21 mouse cellular contexts compared by ENCODE assay signal in the genomic region with DNA sequence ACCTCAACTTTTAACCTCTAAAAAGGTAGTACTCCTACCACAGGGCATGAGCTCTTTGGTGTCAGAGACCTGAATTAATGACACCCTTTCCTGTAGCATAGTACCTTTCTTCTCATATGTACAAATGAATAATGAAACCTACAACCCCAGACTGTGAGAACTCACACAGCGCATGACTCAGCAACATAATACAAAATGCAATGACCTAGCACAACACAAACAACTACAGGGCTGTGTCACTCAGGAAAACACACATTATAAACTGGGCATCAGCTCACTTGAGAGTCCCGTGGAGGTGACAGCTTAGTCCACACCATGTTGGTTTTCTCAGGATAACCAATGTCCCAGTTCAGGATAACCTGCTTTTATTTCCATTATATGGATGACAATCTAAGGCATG. TPM values are rescaled to one million over a fixed set of nuclear protein-coding genes. Genes with fewer than 3 reads are reported as not detected.
DNase-seq lines count a peak whose midpoint lies in the region; ATAC-seq lines count a peak whose summit lies in the region.
"Had no signal": no experiment of that assay in that cellular context is flagged by ENCODE, and none has a peak within 500 bp of the region (broad histone marks: within the 10 kb centered on the region; RNA-seq: fewer than 3 reads in every experiment).

No protein-coding gene starts in this region.

- no peaks in the 10 kb centered on the region for H3K36me3 ChIP-seq in heart, embryonic 12.5 days
- H3K36me3 ChIP-seq in liver, embryonic 13.5 days: no peaks in the 10 kb centered on the region
- no peaks in the 10 kb centered on the region for H3K36me3 ChIP-seq in forebrain, embryonic 11.5 days (ENCODE audit: control insufficient read depth, insufficient read depth, low read length)
- H3K36me3 ChIP-seq: embryonic facial prominence, embryonic 13.5 days; heart, embryonic 15.5 days had no signal

- no peaks in the 10 kb centered on the region for H3K27me3 ChIP-seq in heart, embryonic 12.5 days (replicated peaks)
- no peaks in the 10 kb centered on the region for H3K27me3 ChIP-seq in liver, embryonic 13.5 days
- no peaks in the 10 kb centered on the region for H3K27me3 ChIP-seq in forebrain, embryonic 11.5 days (ENCODE audit: control insufficient read depth, insufficient read depth, low read length)
- H3K27me3 ChIP-seq: embryonic facial prominence, embryonic 13.5 days; heart, embryonic 15.5 days had no signal

- intact Hi-C loops in heart, postnatal 14 days (cut with DNase I): no loop called here

- WGBS in heart, embryonic 12.5 days: 92% methylated on average over 2 of the region's 2 CpGs
- 80% methylated on average over 2 of the region's 2 CpGs for WGBS in liver, embryonic 13.5 days (ENCODE audit: insufficient replicate concordance)
- 91% methylated on average over 2 of the region's 2 CpGs for WGBS in forebrain, embryonic 11.5 days

- H3K4me3 ChIP-seq in heart, embryonic 12.5 days: no peak overlapping the region
- no peak overlapping the region for H3K4me3 ChIP-seq in liver, embryonic 13.5 days (replicated peaks)
- H3K4me3 ChIP-seq in forebrain, embryonic 11.5 days (ENCODE audit: low read depth, low read length): no peak overlapping the region
- H3K4me3 ChIP-seq: embryonic facial prominence, embryonic 13.5 days; heart, embryonic 10.5 days; heart, embryonic 15.5 days; hindbrain, embryonic 10.5 days had no signal

- H3K9me3 ChIP-seq in heart, embryonic 12.5 days (replicated peaks): no peaks in the 10 kb centered on the region
- H3K9me3 ChIP-seq in liver, embryonic 13.5 days (replicated peaks): no peaks in the 10 kb centered on the region
- no peaks in the 10 kb centered on the region for H3K9me3 ChIP-seq in forebrain, embryonic 11.5 days (ENCODE audit: control insufficient read depth, low read length)
- H3K9me3 ChIP-seq: embryonic facial prominence, embryonic 13.5 days; heart, embryonic 10.5 days; heart, embryonic 15.5 days; hindbrain, embryonic 10.5 days had no signal

- ATAC-seq in heart, embryonic 12.5 days (ENCODE audit: insufficient number of reproducible peaks, low FRiP score): peak; percentile 84
- ATAC-seq in liver, embryonic 13.5 days (ENCODE audit: low read depth): peak; percentile 60; the same call in 1 of the 2 replicates
- no peak for ATAC-seq in forebrain, embryonic 11.5 days (replicated peaks; ENCODE audit: low FRiP score)
- ATAC-seq: activated CD4-positive, CD25-positive, alpha-beta regulatory T cell, adult 4 months; CD4-positive, CD25-positive, alpha-beta regulatory T cell, adult 4 months; forebrain, embryonic 14.5 days had no signal

- DNase-seq in heart, postnatal 14 days: no peak
- DNase-seq in A20 (ENCODE audit: low read depth, low spot score): peak; percentile 55
- no peak for DNase-seq in liver, embryonic 13.5 days
- no peak for DNase-seq in forebrain, embryonic 11.5 days (ENCODE audit: low spot score)
- DNase-seq in T-cell, adult 2 months (ENCODE audit: low spot score): no peak
- DNase-seq in B cell, adult 2 months: no peak
- DNase-seq: adrenal gland, postnatal 25 days; cerebellum, adult 18-20 months; cerebellum, adult 9-11 months; cerebellum, postnatal 36 days; gastrocnemius, postnatal 10 days; heart, adult 18-20 months had no signal

- no peak overlapping the region for H3K4me2 ChIP-seq in heart, embryonic 12.5 days
- H3K4me2 ChIP-seq in liver, embryonic 13.5 days: no peak overlapping the region
- no peak overlapping the region for H3K4me2 ChIP-seq in forebrain, embryonic 11.5 days (ENCODE audit: low read depth, low read length, severe bottlenecking)
- H3K4me2 ChIP-seq: embryonic facial prominence, embryonic 13.5 days; heart, embryonic 15.5 days; hindbrain, embryonic 14.5 days had no signal

- H3K9ac ChIP-seq in heart, embryonic 12.5 days: no peak overlapping the region
- H3K9ac ChIP-seq in liver, embryonic 13.5 days: no peak overlapping the region
- H3K9ac ChIP-seq in forebrain, embryonic 11.5 days (ENCODE audit: low read length): no peak overlapping the region
- H3K9ac ChIP-seq: embryonic facial prominence, embryonic 13.5 days; heart, embryonic 15.5 days; hindbrain, embryonic 14.5 days had no signal

- H3K27ac ChIP-seq in heart, embryonic 12.5 days (ENCODE audit: poor library complexity, severe bottlenecking): no peak overlapping the region
- peak overlapping the region; percentile 47; the same call in 1 of the 2 replicates for H3K27ac ChIP-seq in liver, embryonic 13.5 days
- no peak overlapping the region for H3K27ac ChIP-seq in forebrain, embryonic 11.5 days (ENCODE audit: low read depth, low read length)
- H3K27ac ChIP-seq: embryonic facial prominence, embryonic 13.5 days; heart, embryonic 10.5 days; heart, embryonic 15.5 days; hindbrain, embryonic 10.5 days; hindbrain, embryonic 14.5 days had no signal

- peaks cover 10% of the 10 kb centered on the region for H3K4me1 ChIP-seq in heart, embryonic 12.5 days (replicated peaks)
- H3K4me1 ChIP-seq in liver, embryonic 13.5 days (replicated peaks): peaks cover 46% of the 10 kb centered on the region
- H3K4me1 ChIP-seq in forebrain, embryonic 11.5 days (replicated peaks; ENCODE audit: control insufficient read depth, insufficient read depth, low read length): no peaks in the 10 kb centered on the region
- H3K4me1 ChIP-seq: embryonic facial prominence, embryonic 13.5 days; hindbrain, embryonic 10.5 days had no signal

RNA-seq across cellular contexts. Expression of a gene that starts 17.2 kb away (rescaled TPM):
- 3.9 and 5.3 TPM in 2 replicates for polyA plus RNA-seq in heart, embryonic 12.5 days (2016; fragmentation: Nextera tagmentation; extraction: Ambion mirVana)
- 10 to 100 TPM; 11.7 to 11.8 TPM for total RNA-seq in heart, postnatal 14 days (2021)
- polyA plus RNA-seq in liver, embryonic 13.5 days (2015; fragmentation: Nextera tagmentation; extraction: Ambion mirVana): 1.8 and 2.0 TPM in 2 replicates
- polyA plus RNA-seq in forebrain, embryonic 11.5 days (2014; fragmentation: Nextera tagmentation; extraction: Ambion mirVana): 7.8 and 8.0 TPM in 2 replicates

RNA-seq across cellular contexts. Expression of a gene that starts 49.9 kb away (rescaled TPM):
- polyA plus RNA-seq in heart, embryonic 12.5 days (2016; fragmentation: Nextera tagmentation; extraction: Ambion mirVana): 20.7 and 22.6 TPM in 2 replicates
- 10 to 100 TPM; 21.9 to 23.0 TPM for total RNA-seq in heart, postnatal 14 days (2021)
- 12.0 and 16.6 TPM in 2 replicates for polyA plus RNA-seq in liver, embryonic 13.5 days (2015; fragmentation: Nextera tagmentation; extraction: Ambion mirVana)
- polyA plus RNA-seq in forebrain, embryonic 11.5 days (2014; fragmentation: Nextera tagmentation; extraction: Ambion mirVana): 37.3 and 41.3 TPM in 2 replicates
